Mouse (Mus musculus): Measurements from ENCODE around the gene Slc43a2.

DNA sequence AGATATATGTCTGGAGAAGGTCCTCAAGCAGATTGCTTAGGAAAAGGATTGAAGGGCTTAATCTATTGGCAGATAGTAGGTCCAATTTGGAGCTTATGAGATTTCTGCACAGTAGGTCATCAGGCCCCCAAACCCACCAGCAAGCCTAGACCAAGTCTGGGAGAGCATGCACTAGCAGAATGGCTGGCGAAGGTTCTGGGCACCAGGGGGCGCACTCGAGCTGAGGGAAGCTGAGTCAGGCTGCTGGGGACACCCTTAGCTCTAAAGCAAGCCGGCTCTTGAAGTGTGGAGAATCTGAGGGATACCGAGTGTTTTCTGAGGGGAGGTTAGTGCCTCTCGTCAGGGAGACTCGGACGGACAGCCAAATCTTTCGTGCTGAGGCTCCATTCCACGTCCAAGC lies 1.2 kb upstream of the Slc43a2 start:
- TF ChIP-seq CTCF (IDR thresholded peaks at IDR 0.05) (peak; percentile 99), EP300 (IDR thresholded peaks at IDR 0.05) (no peak)

All from lung, postnatal 0 days (tissue).